Mouse (Mus musculus) lung, embryonic 15.5 days (tissue): ENCODE data around the gene Lyst. TPM values are rescaled to one million over a fixed set of nuclear protein-coding genes. Genes with fewer than 3 reads are reported as not detected.
A peak's percentile ranks its signal among the peaks of the same experiment; 100 is the strongest.
"Not testable (repeated sequence)": the region's sequence is repeated elsewhere in the genome, so short reads cannot be mapped to it uniquely, and the experiment has no call there.

ENCODE experiments used
- ATAC-seq: fragments of 200-750 bp; cut with Nextera tagmentation; 2 replicates; pipeline ENCODE4 v1.8.0; 2017; ENCODE audit warnings: moderate number of reproducible peaks, borderline replicate concordance; ENCODE audit not compliant: low FRiP score, low TSS enrichment; ENCODE audit errors: extremely low read depth
- H3K27ac ChIP-seq: fragments of 300-500 bp; sonication (generic); 2 replicates; pipeline ENCODE4 v1.5.1; 2015; ENCODE audit warnings: moderate library complexity, mild to moderate bottlenecking, inconsistent platforms
- H3K27me3 ChIP-seq: fragments of 300-500 bp; sonication (generic); 2 replicates; pipeline ENCODE4 v1.6.1; 2015; ENCODE audit warnings: inconsistent platforms
- H3K36me3 ChIP-seq: fragments of 300-500 bp; sonication (generic); 2 replicates; pipeline ENCODE4 v1.6.1; 2015; ENCODE audit warnings: inconsistent platforms
- H3K4me1 ChIP-seq: fragments of 300-500 bp; sonication (generic); 2 replicates; pipeline ENCODE4 v1.6.1; 2015; ENCODE audit warnings: inconsistent platforms
- H3K4me2 ChIP-seq: fragments of 300-500 bp; sonication (generic); 2 replicates; pipeline ENCODE4 v1.6.1; 2015; ENCODE audit warnings: inconsistent platforms, mild to moderate bottlenecking, moderate library complexity
- H3K4me3 ChIP-seq: fragments of 300-500 bp; sonication (generic); 2 replicates; pipeline ENCODE4 v1.5.1; 2015; ENCODE audit warnings: mild to moderate bottlenecking, inconsistent platforms
- H3K9ac ChIP-seq: fragments of 300-500 bp; sonication (generic); 2 replicates; pipeline ENCODE4 v1.6.1; 2015; ENCODE audit warnings: inconsistent platforms
- H3K9me3 ChIP-seq: fragments of 300-500 bp; sonication (generic); 2 replicates; pipeline ENCODE4 v1.6.1; 2016; ENCODE audit warnings: inconsistent platforms
- WGBS: fragments of 180-500 bp; shearing (Covaris S2); methylation state at CpG from one replicate; pipeline ENCODE4 v1.1.7; 2015; 5-methylcytosine and 5-hydroxymethylcytosine counted together
- polyA plus RNA-seq: library from polyadenylated mRNA; unstranded; fragments of >200 nt; fragmentation: Nextera tagmentation; extraction: Ambion mirVana; gene quantifications from 2 replicates; pipeline ENCODE4 v1.2.1, GENCODE M21; 2015

Lyst gene
- polyA plus RNA-seq, 1 experiment from 2014 or later: 4.9 TPM

- H3K27me3 ChIP-seq: peaks cover 30% of the 10 kb centered on the region
- no peaks in the 10 kb centered on the region for H3K36me3 ChIP-seq
- H3K27ac ChIP-seq: no peak overlapping the region
- no peak overlapping the region for H3K9ac ChIP-seq
- no peaks in the 10 kb centered on the region for H3K9me3 ChIP-seq
- 85% methylated on average over 4 of the region's 4 CpGs for WGBS
- peaks cover 20% of the 10 kb centered on the region for H3K4me1 ChIP-seq
- no peak for ATAC-seq
- H3K4me3 ChIP-seq: no peak overlapping the region
- H3K4me2 ChIP-seq: no peak overlapping the region
Measured at GRCm38 (mm10) chr13:13788070-13788469, 197.9 kb downstream of the Lyst start.

- WGBS: 83% methylated on average over 3 of the region's 3 CpGs
- no peak overlapping the region for H3K9ac ChIP-seq
Measured at GRCm38 (mm10) chr13:13791981-13792380, 201.8 kb downstream of the Lyst start.

GRCm38 (mm10) chr13:13795166-13795832 lies 205.1 kb downstream of the Lyst start:
- Histone ChIP-seq H3K27me3 (no peaks in the 10 kb centered on the region), H3K4me2 (no peak overlapping the region), H3K4me1 (no peaks in the 10 kb centered on the region), H3K36me3 (no peaks in the 10 kb centered on the region), H3K9me3 (no peaks in the 10 kb centered on the region), H3K4me3 (no peak overlapping the region), H3K27ac (no peak overlapping the region), H3K9ac (no peak overlapping the region)
- WGBS: 32% methylated on average over 5 of the region's 5 CpGs
- ATAC-seq: no peak

More at GRCm38 (mm10) chr13:13791981-13792380, 201.8 kb downstream of the Lyst start:
- no peak for ATAC-seq
- H3K27ac ChIP-seq: no peak overlapping the region
- no peaks in the 10 kb centered on the region for H3K4me1 ChIP-seq
- no peaks in the 10 kb centered on the region for H3K9me3 ChIP-seq
- no peak overlapping the region for H3K4me2 ChIP-seq
- H3K36me3 ChIP-seq: no peaks in the 10 kb centered on the region
- H3K4me3 ChIP-seq: no peak overlapping the region
- H3K27me3 ChIP-seq: no peaks in the 10 kb centered on the region

GRCm38 (mm10) chr13:13796082-13796481 lies 205.9 kb downstream of the Lyst start:
- no peak for ATAC-seq

GRCm38 (mm10) chr13:13797816-13798215 lies 207.6 kb downstream of the Lyst start:
- not testable (repeated sequence) for H3K4me3 ChIP-seq, H3K4me2 ChIP-seq, ATAC-seq, H3K9me3 ChIP-seq, H3K27ac ChIP-seq, H3K27me3 ChIP-seq, H3K36me3 ChIP-seq, H3K4me1 ChIP-seq, H3K9ac ChIP-seq
- 90% methylated on average over 12 of the region's 12 CpGs for WGBS

More at GRCm38 (mm10) chr13:13796082-13796481, 205.9 kb downstream of the Lyst start:
- no peaks in the 10 kb centered on the region for H3K36me3 ChIP-seq
- no peaks in the 10 kb centered on the region for H3K27me3 ChIP-seq
- H3K9me3 ChIP-seq: no peaks in the 10 kb centered on the region
- H3K4me1 ChIP-seq: no peaks in the 10 kb centered on the region
- H3K9ac ChIP-seq: no peak overlapping the region
- 83% methylated on average over 1 of the region's 1 CpGs for WGBS
- no peak overlapping the region for H3K4me3 ChIP-seq
- no peak overlapping the region for H3K27ac ChIP-seq
- H3K4me2 ChIP-seq: no peak overlapping the region

GRCm38 (mm10) chr13:13798775-13799174 lies 208.6 kb downstream of the Lyst start:
- Histone ChIP-seq H3K4me3 (no peak overlapping the region), H3K4me1 (no peaks in the 10 kb centered on the region), H3K4me2 (no peak overlapping the region), H3K36me3 (no peaks in the 10 kb centered on the region), H3K27me3 (no peaks in the 10 kb centered on the region), H3K9ac (no peak overlapping the region), H3K27ac (no peak overlapping the region), H3K9me3 (no peaks in the 10 kb centered on the region)
- no peak for ATAC-seq
- 69% methylated on average over 8 of the region's 8 CpGs for WGBS

GRCm38 (mm10) chr13:13808337-13809132 lies 218.3 kb downstream of the Lyst start:
- Histone ChIP-seq H3K4me1 (no peaks in the 10 kb centered on the region), H3K9ac (no peak overlapping the region), H3K9me3 (no peaks in the 10 kb centered on the region), H3K4me2 (no peak overlapping the region), H3K27me3 (no peaks in the 10 kb centered on the region), H3K4me3 (no peak overlapping the region), H3K27ac (no peak overlapping the region), H3K36me3 (no peaks in the 10 kb centered on the region)
- ATAC-seq: 0 out of 2 replicates have a peak, but pooled peaks have one; percentile 19
- whole genome bisulfite sequencing: 31% methylated on average over 11 of the region's 11 CpGs

- Histone ChIP-seq H3K9ac (no peak overlapping the region), H3K36me3 (no peaks in the 10 kb centered on the region), H3K4me1 (no peaks in the 10 kb centered on the region), H3K27ac (no peak overlapping the region), H3K4me2 (no peak overlapping the region), H3K4me3 (no peak overlapping the region), H3K27me3 (no peaks in the 10 kb centered on the region), H3K9me3 (no peaks in the 10 kb centered on the region)
- 74% methylated on average over 7 of the region's 7 CpGs for WGBS
- ATAC-seq: no peak
Measured at GRCm38 (mm10) chr13:13810885-13811284, 220.7 kb downstream of the Lyst start.

- ATAC-seq: no peak
- Histone ChIP-seq H3K36me3 (no peaks in the 10 kb centered on the region), H3K4me3 (no peak overlapping the region), H3K9ac (no peak overlapping the region), H3K9me3 (no peaks in the 10 kb centered on the region), H3K27me3 (no peaks in the 10 kb centered on the region), H3K4me2 (no peak overlapping the region), H3K4me1 (no peaks in the 10 kb centered on the region), H3K27ac (no peak overlapping the region)
- 68% methylated on average over 3 of the region's 3 CpGs for WGBS
Measured at GRCm38 (mm10) chr13:13818696-13819095, 228.5 kb downstream of the Lyst start.

- H3K9ac ChIP-seq: no peak overlapping the region
- no peaks in the 10 kb centered on the region for H3K36me3 ChIP-seq
- no peak overlapping the region for H3K4me2 ChIP-seq
- 77% methylated on average over 7 of the region's 7 CpGs for WGBS
- H3K27ac ChIP-seq: no peak overlapping the region
- no peak for ATAC-seq
- H3K4me3 ChIP-seq: no peak overlapping the region
- H3K27me3 ChIP-seq: no peaks in the 10 kb centered on the region
- no peaks in the 10 kb centered on the region for H3K9me3 ChIP-seq
- no peaks in the 10 kb centered on the region for H3K4me1 ChIP-seq
Measured at GRCm38 (mm10) chr13:13820234-13821123, 230.3 kb downstream of the Lyst start.

- Histone ChIP-seq H3K9me3 (no peaks in the 10 kb centered on the region), H3K4me3 (no peak overlapping the region), H3K36me3 (no peaks in the 10 kb centered on the region), H3K27me3 (no peaks in the 10 kb centered on the region), H3K9ac (no peak overlapping the region), H3K27ac (no peak overlapping the region), H3K4me1 (no peaks in the 10 kb centered on the region), H3K4me2 (no peak overlapping the region)
- no peak for ATAC-seq
- 91% methylated on average over 7 of the region's 7 CpGs for WGBS
Measured at GRCm38 (mm10) chr13:13824946-13825345, 234.7 kb downstream of the Lyst start.
